Mouse (Mus musculus): ENCODE measurements around the gene Nkx3-2.

- no peak for TF ChIP-seq POLR2A (IDR thresholded peaks at IDR 0.05; ENCODE audit: borderline replicate concordance, low read depth, low read length)
- TF ChIP-seq CTCF (IDR thresholded peaks at IDR 0.05; ENCODE audit: low read depth, low read length): no peak
Observed at GRCm38 (mm10) chr5:41775273-41775672, 11.0 kb upstream of the Nkx3-2 start.
